Mouse (Mus musculus): Measurements from ENCODE around the gene Gng13. TPM values are rescaled to one million over a fixed set of nuclear protein-coding genes. Genes with fewer than 3 reads are reported as not detected.

Gng13 gene
- polyA plus RNA-seq, 1 experiment: 0.24 TPM

DNA sequence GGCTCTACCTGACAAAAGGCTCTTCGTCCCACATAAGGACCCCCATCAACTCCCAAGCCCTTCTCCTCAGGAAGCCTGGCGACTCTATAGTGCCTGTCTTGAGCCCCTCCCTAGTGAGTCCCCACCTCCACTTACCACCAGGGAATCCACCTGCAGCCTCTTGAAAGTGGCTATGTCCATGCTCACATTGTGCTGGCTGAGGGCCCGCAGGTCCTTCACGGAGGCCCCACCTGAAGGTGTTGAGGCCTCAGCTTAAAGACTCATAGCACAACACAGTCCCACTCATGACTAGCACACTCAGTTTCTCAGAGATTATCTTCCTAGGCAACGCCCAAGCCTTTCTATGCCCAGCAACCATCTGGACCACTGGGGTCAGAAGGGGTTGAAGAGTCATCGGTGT is 32.3 kb downstream of the Gng13 start:
- no peaks in the 10 kb centered on the region for H3K79me2 ChIP-seq (ENCODE audit: control insufficient read depth, insufficient read depth)
- H3ac ChIP-seq (ENCODE audit: control insufficient read depth, insufficient read length): no peak overlapping the region
- H3K4me3 ChIP-seq: no peak overlapping the region
- no peaks in the 10 kb centered on the region for H3K36me3 ChIP-seq (ENCODE audit: control insufficient read depth, insufficient read depth)
- TF ChIP-seq SRF (IDR thresholded peaks at IDR 0.05; ENCODE audit: control insufficient read depth, insufficient read length, low read depth) (no peak), REST (IDR thresholded peaks at IDR 0.05; ENCODE audit: insufficient read depth, insufficient read length) (no peak), E2F4 (IDR thresholded peaks at IDR 0.05; ENCODE audit: insufficient read depth) (no peak), TCF3 (IDR thresholded peaks at IDR 0.05; ENCODE audit: insufficient read length, low read depth) (no peak), POLR2A (IDR thresholded peaks at IDR 0.05; ENCODE audit: insufficient read length, low read depth) (no peak), POLR2AphosphoS2 (IDR thresholded peaks at IDR 0.05; ENCODE audit: insufficient read length, low read depth) (no peak), CEBPB (IDR thresholded peaks at IDR 0.05; ENCODE audit: insufficient read depth, poor library complexity, severe bottlenecking) (no peak)
- no peaks in the 10 kb centered on the region for H3K27me3 ChIP-seq (ENCODE audit: control insufficient read depth, insufficient read depth, insufficient read length)
- no peak overlapping the region for H3K4me2 ChIP-seq (ENCODE audit: low read depth)

DNA sequence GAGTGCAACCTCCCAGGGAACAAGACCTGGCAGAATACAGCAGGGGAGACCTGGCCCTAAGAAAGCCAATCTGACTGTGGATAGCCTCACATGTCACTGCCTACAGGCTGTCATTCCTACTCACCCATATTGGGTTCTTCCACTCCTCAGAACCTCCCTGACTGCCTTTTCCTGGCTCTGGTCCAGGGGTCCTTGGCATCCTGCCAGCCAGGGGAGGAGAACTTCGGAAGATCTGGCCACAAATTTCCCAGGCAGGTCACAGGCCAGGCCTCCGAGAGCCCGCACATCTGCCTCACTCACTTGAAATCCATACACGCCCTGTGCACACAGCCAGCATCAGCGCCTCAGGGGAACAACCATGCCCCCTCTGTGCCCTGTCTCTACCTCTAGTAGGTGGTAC is 34.5 kb downstream of the Gng13 start:
- no peaks in the 10 kb centered on the region for H3K36me3 ChIP-seq (ENCODE audit: control insufficient read depth, insufficient read depth)
- H3ac ChIP-seq (ENCODE audit: control insufficient read depth, insufficient read length): no peak overlapping the region
- H3K4me2 ChIP-seq (ENCODE audit: low read depth): peak overlapping the region; percentile 64
- H3K79me2 ChIP-seq (ENCODE audit: control insufficient read depth, insufficient read depth): no peaks in the 10 kb centered on the region
- TF ChIP-seq TCF3 (IDR thresholded peaks at IDR 0.05; ENCODE audit: insufficient read length, low read depth): no peak
- TF ChIP-seq MAX (IDR thresholded peaks at IDR 0.05; ENCODE audit: low read depth): no peak
- no peak for TF ChIP-seq USF1 (IDR thresholded peaks at IDR 0.05; ENCODE audit: low read depth)
- TF ChIP-seq CEBPB (IDR thresholded peaks at IDR 0.05; ENCODE audit: insufficient read depth, poor library complexity, severe bottlenecking): no peak
- no peak for TF ChIP-seq MYOG (IDR thresholded peaks at IDR 0.05; ENCODE audit: control insufficient read depth in 1 of 3, insufficient read depth in 1 of 3, insufficient read length in 2 of 3, low read depth in 2 of 3)
- TF ChIP-seq MYOD1 (IDR thresholded peaks at IDR 0.05; ENCODE audit: control insufficient read depth in 1 of 3, insufficient read length in 2 of 3, low read depth in 2 of 3): no peak
- TF ChIP-seq SRF (IDR thresholded peaks at IDR 0.05; ENCODE audit: control insufficient read depth, insufficient read length, low read depth): no peak
- TF ChIP-seq E2F4 (IDR thresholded peaks at IDR 0.05; ENCODE audit: insufficient read depth): no peak
- no peak for TF ChIP-seq REST (IDR thresholded peaks at IDR 0.05; ENCODE audit: insufficient read depth, insufficient read length)
- TF ChIP-seq POLR2A (IDR thresholded peaks at IDR 0.05; ENCODE audit: insufficient read length, low read depth): no peak
- no peak for TF ChIP-seq TCF12 (IDR thresholded peaks at IDR 0.05; ENCODE audit: insufficient read depth, poor library complexity, severe bottlenecking)
- TF ChIP-seq POLR2AphosphoS2 (IDR thresholded peaks at IDR 0.05; ENCODE audit: insufficient read length, low read depth): no peak
- H3K4me3 ChIP-seq: peak overlapping the region; percentile 20
- no peaks in the 10 kb centered on the region for H3K27me3 ChIP-seq (ENCODE audit: control insufficient read depth, insufficient read depth, insufficient read length)

DNA sequence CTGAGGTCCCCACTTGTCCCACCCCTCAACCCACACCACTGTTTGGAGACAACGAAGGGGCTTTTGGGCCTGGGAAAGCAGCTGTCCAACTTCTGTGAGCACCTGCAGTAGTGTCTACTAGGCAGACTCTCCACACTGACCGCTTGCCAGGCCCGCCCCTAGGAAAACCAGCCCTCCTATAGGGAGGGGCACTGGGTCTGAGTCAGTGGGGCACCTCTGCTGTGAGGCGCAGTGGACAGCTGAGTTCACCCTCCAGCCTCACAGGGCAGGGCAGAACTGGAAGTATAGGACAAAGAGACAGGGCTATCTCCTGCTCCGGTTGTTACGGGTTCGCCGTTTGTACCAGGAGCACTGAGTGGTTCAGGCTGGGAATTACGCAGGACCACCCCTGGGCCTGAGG is 37.3 kb downstream of the Gng13 start, which contains the start of gene Msln:
Gene Msln, minus strand, starts transcription at position 138 of the 400 bp plus-strand sequence.
- Histone ChIP-seq H3K36me3 (ENCODE audit: control insufficient read depth, insufficient read depth) (no peaks in the 10 kb centered on the region), H3ac (ENCODE audit: control insufficient read depth, insufficient read length) (no peak within 1 kb of the TSS), H3K4me3 (peak within 1 kb of the TSS; percentile 20), H3K79me2 (ENCODE audit: control insufficient read depth, insufficient read depth) (no peaks in the 10 kb centered on the region), H3K4me2 (ENCODE audit: low read depth) (peak within 1 kb of the TSS; percentile 64), H3K27me3 (ENCODE audit: control insufficient read depth, insufficient read depth, insufficient read length) (no peaks in the 10 kb centered on the region)
- TF ChIP-seq POLR2AphosphoS2 (IDR thresholded peaks at IDR 0.05; ENCODE audit: insufficient read length, low read depth) (peak; percentile 33), POLR2A (IDR thresholded peaks at IDR 0.05; ENCODE audit: insufficient read length, low read depth) (peak; percentile 74), REST (IDR thresholded peaks at IDR 0.05; ENCODE audit: insufficient read depth, insufficient read length) (no peak), MYOG (IDR thresholded peaks at IDR 0.05; ENCODE audit: control insufficient read depth in 1 of 3, insufficient read depth in 1 of 3, insufficient read length in 2 of 3, low read depth in 2 of 3) (peak; percentile 34 to 88 (median 37)), MYOD1 (IDR thresholded peaks at IDR 0.05; ENCODE audit: control insufficient read depth in 1 of 3, insufficient read length in 2 of 3, low read depth in 2 of 3) (peak; percentile 11 to 88 (median 53))

DNA sequence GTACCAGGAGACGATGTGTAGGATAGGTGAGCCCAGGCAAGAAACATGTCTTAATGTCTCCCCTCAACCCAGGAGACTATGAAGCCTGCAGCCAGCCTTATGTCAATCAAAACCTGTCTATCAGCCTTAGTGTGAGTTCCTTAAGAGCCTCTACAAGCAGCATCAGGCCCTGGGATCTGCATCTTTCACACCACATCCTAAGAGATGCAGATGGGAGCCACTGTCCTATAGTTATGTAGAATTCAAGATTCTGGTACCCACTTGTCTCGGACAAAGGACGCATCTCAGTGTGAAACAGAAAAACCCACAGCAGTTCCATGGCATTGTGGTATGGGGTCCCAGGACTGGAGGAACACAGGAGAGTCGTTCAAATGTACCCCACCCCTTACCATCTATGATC is 38.1 kb downstream of the Gng13 start:
- Histone ChIP-seq H3K4me2 (ENCODE audit: low read depth) (peak overlapping the region; percentile 64), H3ac (ENCODE audit: control insufficient read depth, insufficient read length) (no peak overlapping the region), H3K27me3 (ENCODE audit: control insufficient read depth, insufficient read depth, insufficient read length) (no peaks in the 10 kb centered on the region), H3K79me2 (ENCODE audit: control insufficient read depth, insufficient read depth) (no peaks in the 10 kb centered on the region), H3K4me3 (no peak overlapping the region), H3K36me3 (ENCODE audit: control insufficient read depth, insufficient read depth) (no peaks in the 10 kb centered on the region)
- TF ChIP-seq POLR2AphosphoS2 (IDR thresholded peaks at IDR 0.05; ENCODE audit: insufficient read length, low read depth): no peak
- TF ChIP-seq E2F4 (IDR thresholded peaks at IDR 0.05; ENCODE audit: insufficient read depth): no peak
- no peak for TF ChIP-seq USF1 (IDR thresholded peaks at IDR 0.05; ENCODE audit: low read depth)
- no peak for TF ChIP-seq MYOD1 (IDR thresholded peaks at IDR 0.05; ENCODE audit: control insufficient read depth in 1 of 3, insufficient read length in 2 of 3, low read depth in 2 of 3)
- no peak for TF ChIP-seq SRF (IDR thresholded peaks at IDR 0.05; ENCODE audit: control insufficient read depth, insufficient read length, low read depth)
- TF ChIP-seq CEBPB (IDR thresholded peaks at IDR 0.05; ENCODE audit: insufficient read depth, poor library complexity, severe bottlenecking): no peak
- no peak for TF ChIP-seq TCF12 (IDR thresholded peaks at IDR 0.05; ENCODE audit: insufficient read depth, poor library complexity, severe bottlenecking)
- TF ChIP-seq TCF3 (IDR thresholded peaks at IDR 0.05; ENCODE audit: insufficient read length, low read depth): no peak
- no peak for TF ChIP-seq REST (IDR thresholded peaks at IDR 0.05; ENCODE audit: insufficient read depth, insufficient read length)
- no peak for TF ChIP-seq MYOG (IDR thresholded peaks at IDR 0.05; ENCODE audit: control insufficient read depth in 1 of 3, insufficient read depth in 1 of 3, insufficient read length in 2 of 3, low read depth in 2 of 3)

DNA sequence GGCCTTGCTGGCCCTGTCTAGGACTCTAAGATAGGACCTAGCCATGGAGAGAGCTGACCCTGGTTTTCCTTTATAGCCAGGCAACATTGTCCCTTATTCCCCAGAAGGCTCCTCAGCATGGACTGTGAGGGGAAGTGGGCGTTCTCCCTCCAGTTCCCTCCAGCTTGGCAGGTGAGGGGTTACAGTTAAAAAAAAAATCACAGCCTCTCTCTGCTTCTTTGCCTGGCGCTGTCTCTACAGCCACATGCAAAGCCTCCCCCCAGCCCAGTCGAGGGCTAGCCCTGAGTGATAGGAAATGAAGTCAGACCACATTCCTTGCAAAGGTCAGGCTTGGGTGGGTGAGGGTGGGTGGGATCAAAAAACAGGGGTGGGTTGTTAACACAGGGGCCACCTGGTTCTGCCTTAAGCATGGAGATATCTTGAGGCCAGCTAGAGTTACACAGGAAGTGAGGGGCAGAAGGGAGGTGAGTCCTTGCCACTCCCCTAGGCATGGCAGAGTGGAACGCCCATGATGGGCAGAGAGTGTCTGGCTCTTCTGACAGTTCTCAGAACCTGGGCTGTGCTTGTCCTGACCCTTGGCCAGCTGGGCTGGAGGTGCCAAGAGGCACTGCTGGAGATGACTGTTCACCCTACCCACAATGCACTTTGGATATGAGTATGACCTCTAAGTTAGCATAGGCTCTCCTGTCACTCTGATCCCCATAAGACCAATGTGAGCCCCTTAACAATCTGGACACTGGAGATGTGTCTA is 38.8 kb downstream of the Gng13 start:
- no peak overlapping the region for H3ac ChIP-seq (ENCODE audit: control insufficient read depth, insufficient read length)
- no peaks in the 10 kb centered on the region for H3K36me3 ChIP-seq (ENCODE audit: control insufficient read depth, insufficient read depth)
- H3K4me3 ChIP-seq: no peak overlapping the region
- peak overlapping the region; percentile 68 for H3K4me2 ChIP-seq (ENCODE audit: low read depth)
- no peaks in the 10 kb centered on the region for H3K79me2 ChIP-seq (ENCODE audit: control insufficient read depth, insufficient read depth)
- TF ChIP-seq TCF3 (IDR thresholded peaks at IDR 0.05; ENCODE audit: insufficient read length, low read depth) (no peak), MYOG (IDR thresholded peaks at IDR 0.05; ENCODE audit: control insufficient read depth in 1 of 3, insufficient read depth in 1 of 3, insufficient read length in 2 of 3, low read depth in 2 of 3) (peak in 1 of 3 experiments; percentile 70), MYOD1 (IDR thresholded peaks at IDR 0.05; ENCODE audit: control insufficient read depth in 1 of 3, insufficient read length in 2 of 3, low read depth in 2 of 3) (peak in 1 of 3 experiments; percentile 66)
- H3K27me3 ChIP-seq (ENCODE audit: control insufficient read depth, insufficient read depth, insufficient read length): no peaks in the 10 kb centered on the region

All from myocyte (in vitro differentiated cells).